Mouse (Mus musculus) left cerebral cortex, postnatal 36 days (tissue): ENCODE results near the gene Adcy9. TPM values are rescaled to one million over a fixed set of nuclear protein-coding genes. Genes with fewer than 3 reads are reported as not detected.

Experiments
- DNase-seq, 2 experiments: peaks; one replicate each; pipeline ENCODE4 v3.0.0; 2021 to 2022; ENCODE audit warnings: low spot score in 2 of 2, mixed read lengths in 1 of 2
- intact Hi-C: fragments of 180-260 bp; cut with DNase I; formaldehyde crosslinking; loops from one replicate; pipeline ENCODE4 v1.15.1; 2025
- total RNA-seq, 2 experiments: library from RNA; stranded (reverse); gene quantifications; 2 replicates each; pipeline ENCODE4 v1.2.3; 2021

The Adcy9 gene
- total RNA-seq = 10 to 100 TPM; 72.5 to 78.6 TPM

DNA sequence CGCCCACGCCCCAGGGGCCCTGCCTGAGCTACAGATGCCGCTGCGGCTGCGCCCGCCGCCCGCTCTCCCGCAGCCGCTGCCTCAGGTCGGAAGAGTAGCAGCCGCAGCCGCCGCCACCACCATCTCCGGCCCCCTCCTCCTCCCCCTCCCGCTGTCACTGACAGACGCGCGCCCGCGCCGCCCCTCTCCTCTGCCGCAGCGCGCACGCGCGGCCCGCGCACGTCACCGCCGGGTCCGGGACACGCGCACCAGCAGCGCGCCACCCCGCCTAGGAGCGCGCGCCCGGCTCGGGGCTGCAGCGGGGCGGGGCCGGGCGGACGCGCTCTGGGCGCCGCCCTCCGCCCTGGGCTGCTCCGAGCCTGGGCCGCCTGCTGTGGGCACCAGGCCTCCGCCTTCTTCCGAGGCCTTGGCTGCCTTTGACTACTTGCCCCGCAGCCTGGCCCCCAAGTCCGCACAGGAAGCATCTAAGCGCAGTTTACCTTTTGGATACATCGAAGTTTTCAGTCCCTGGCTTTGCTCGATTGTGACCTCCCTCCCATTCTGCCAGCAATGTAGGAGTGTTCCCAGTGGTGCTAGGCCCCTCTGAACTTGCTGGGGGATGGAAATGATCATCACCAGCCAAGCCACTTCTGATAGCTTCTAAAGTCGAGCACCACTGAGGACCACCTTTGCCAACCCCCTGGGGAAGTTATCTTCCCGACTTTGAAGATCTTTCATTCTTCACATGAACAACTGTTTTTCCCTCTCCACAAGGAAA is at the start of gene Adcy9:
Gene Adcy9, minus strand, starts transcription at position 201 of the 757 bp plus-strand sequence.
- DNase-seq = peak; percentile 90 to 96
- intact Hi-C loops = no loop called here

DNA sequence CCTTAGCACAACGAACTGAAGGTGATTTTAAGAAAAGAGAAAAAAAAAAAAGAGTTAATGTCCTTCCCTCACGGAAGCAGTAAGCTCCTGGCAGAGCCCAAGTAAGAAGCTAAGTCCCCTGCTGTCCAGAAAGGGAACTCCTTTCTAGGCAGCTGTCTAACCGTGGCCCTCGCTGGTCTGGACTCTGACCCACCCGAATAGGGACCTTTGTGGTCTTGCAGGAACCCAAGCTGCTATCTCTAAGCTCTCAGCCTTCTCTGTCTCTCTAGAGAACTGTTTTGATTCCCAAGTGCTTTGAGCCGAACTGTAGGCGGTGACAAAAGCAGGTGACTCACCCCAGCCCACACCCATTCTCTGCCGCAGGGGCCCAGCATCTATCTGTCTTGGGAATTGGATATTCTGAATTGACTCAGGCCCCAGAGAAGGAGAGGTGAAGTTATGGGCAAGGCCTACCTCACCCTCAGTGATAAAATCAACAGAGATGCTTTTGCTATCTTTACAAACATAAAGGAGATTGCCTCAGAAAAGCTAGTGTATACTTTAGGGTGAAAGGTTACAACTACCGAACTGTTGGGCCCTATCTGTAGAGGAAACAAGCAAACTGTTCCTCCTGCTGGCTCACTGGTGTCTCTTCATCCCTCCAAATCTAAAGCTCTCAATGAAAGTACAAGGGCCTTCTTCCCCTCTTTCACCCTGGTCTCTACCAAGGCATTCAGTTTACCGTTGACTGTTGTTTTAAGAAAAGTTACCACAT is 49.5 kb upstream of the Adcy9 start:
- DNase-seq = peak in 1 of 2 experiments; percentile 42

GRCm38 (mm10) chr16:4464529-4465089 is 44.3 kb upstream of the Adcy9 start:
- intact Hi-C loops = no loop called here
- DNase-seq = peak; percentile 18 to 28

More for the DNA sequence above, 49.5 kb upstream of the Adcy9 start:
- intact Hi-C loops = loop anchor here (2.0 to 5.0 kb wide), 2 partner anchors 13 to 152 kb away; no protein-coding TSS in a partner anchor

DNA sequence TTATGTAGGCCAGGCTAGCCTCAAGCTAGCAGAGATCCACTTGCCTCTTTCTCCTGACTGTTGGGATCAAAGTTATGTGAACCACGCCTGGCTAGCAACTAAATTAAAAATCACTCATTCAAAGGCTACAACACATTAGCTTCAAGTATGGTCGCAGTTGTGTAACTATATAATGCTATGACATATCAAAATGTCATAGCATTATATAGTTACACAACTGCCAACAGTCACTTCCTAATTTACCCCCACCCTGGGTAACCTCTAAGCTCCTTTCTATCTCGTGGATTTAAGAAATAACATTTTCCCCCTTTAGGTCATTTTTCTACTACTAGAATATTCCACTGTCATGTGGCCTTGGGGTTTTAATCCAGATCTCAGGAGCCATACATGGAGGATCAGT is 37.6 kb upstream of the Adcy9 start:
- intact Hi-C loops = loop anchor here (2.0 to 5.0 kb wide), 2 partner anchors 13 to 41 kb away; no protein-coding TSS in a partner anchor
- DNase-seq = no peak

- DNase-seq = peak; percentile 81 to 84
- intact Hi-C loops = loop anchor here (2.0 to 5.0 kb wide), 2 partner anchors 14 to 39 kb away; no protein-coding TSS in a partner anchor
These were observed 36.1 kb upstream of the Adcy9 start for GRCm38 (mm10) chr16:4456391-4456790.

DNA sequence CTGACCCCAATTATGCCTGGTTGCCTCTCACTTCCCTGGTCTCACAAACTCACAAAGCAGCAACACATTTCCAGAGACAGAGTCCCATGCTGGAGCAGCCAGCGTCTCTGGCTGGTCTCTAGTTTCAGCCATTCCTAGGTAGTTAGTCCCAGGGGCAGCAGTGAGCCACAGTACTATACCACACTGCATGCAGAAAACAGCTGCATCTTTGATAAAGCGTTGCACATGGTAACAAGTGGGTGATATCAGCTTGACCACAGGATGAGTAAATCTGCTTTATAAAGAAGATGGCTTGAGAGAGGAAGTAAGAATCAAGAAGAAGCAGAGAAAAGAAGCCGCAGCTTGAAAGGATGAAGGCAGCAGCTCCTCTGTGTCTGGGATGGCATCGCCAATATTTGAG is 35.4 kb upstream of the Adcy9 start:
- intact Hi-C loops = loop anchor here (2.0 to 5.0 kb wide), 2 partner anchors 15 to 38 kb away; no protein-coding TSS in a partner anchor
- no peak for DNase-seq

GRCm38 (mm10) chr16:4454563-4454962 is 34.3 kb upstream of the Adcy9 start:
- intact Hi-C loops = no loop called here
- peak; percentile 49 to 59 for DNase-seq

- intact Hi-C loops = no loop called here
- DNase-seq = no peak
These were observed 29.1 kb upstream of the Adcy9 start for GRCm38 (mm10) chr16:4449418-4449817.

GRCm38 (mm10) chr16:4448235-4448634 is 27.9 kb upstream of the Adcy9 start:
- intact Hi-C loops = no loop called here

DNA sequence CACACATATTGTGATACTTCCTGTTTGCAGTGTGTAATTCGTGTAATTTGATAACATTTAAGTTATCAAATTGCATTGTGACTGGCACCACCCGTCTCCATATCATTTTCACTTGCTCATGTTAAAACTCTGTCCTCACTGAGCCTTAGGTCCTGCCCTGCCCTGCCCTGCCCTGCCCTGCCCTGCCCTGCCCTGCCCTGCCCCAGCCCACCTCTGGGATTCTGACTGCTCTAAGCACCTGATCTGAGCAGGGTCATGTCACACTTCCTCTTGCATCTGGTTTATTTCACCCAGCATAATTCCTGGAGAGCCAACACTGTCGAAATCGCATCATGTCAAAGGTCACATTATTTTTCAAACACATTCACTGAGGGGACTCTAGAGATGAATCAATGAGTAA is 26.1 kb upstream of the Adcy9 start:
- intact Hi-C loops = no loop called here
- DNase-seq = no peak

More at GRCm38 (mm10) chr16:4448235-4448634, 27.9 kb upstream of the Adcy9 start:
- DNase-seq = peak; percentile 60 to 74

DNA sequence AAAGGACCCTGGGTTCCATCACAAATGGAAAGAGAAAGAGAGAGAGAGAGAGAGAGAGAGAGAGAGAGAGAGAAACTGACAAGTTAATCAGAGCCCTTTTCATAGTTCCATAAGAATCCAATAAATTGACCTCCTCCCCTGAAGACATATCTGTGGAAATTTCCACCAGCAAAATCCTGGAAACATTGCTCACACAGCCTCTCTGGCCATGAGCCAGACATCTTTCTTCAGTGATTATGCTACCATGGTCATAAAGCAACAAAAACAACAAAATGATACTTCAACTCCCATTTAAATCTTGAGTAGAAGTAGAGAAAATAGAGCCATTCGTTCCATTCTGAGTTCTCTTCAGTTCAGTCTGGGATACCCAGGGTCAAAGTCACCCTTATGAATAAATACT is 24.1 kb upstream of the Adcy9 start:
- no peak for DNase-seq
- intact Hi-C loops = no loop called here

DNA sequence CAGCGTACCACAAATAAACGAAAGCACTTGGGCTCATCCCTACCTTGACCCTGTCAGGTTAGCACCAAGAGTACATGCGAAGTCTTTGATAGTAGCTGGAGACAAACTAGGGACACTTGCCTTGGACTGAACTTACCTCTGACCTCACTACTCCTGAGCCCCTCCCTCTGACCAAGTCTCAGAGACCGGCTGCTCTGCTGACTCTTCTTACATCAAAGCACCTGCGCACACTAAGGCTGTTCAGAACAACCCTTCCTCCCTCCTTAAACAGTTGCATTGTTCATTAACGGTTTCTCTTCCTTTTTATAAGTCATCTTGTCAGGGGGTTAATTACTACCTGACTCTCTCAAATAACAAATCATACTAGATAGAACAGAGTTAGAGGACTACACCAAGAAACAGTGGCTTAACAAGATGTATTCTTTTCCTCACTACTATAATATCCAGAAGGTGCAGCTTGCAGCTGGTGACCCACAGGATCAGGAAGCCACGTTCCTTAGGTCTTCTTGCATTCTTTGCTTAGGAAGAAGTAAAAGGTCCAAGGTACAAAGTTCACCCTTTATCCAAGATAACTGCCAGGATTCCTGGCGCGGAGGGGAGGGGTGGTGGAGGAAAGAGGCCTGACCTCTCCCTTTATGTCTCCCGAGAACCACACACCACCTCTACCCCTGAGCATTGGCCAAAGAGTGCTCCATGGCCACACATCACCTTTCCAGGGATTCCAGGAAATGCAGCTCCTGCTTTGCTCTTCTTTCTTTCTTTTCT is 19.2 kb upstream of the Adcy9 start:
- DNase-seq = no peak
- intact Hi-C loops = no loop called here

- intact Hi-C loops = no loop called here
- DNase-seq = no peak
These were observed 16.4 kb upstream of the Adcy9 start for GRCm38 (mm10) chr16:4436738-4437137.

DNA sequence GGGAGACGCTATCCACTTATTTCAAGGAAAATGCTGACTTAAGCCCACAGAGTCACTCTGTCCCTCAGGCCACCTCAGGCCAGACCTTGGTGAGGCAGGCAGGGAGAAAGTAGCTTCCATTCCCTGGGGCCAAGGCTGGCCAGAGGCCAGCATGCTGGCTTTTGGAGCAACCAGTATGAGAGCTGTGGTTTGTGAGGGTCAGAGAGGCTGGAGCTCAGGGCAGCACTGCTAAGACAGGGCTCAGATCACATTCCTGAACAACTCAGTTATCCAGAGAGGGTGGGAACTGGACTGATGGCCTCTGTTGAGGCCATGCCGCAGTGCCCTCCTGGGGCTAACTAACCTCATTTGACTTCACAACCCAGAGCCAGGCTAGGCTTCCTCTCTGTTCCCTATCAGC is 15.1 kb upstream of the Adcy9 start:
- intact Hi-C loops = no loop called here
- no peak for DNase-seq

DNA sequence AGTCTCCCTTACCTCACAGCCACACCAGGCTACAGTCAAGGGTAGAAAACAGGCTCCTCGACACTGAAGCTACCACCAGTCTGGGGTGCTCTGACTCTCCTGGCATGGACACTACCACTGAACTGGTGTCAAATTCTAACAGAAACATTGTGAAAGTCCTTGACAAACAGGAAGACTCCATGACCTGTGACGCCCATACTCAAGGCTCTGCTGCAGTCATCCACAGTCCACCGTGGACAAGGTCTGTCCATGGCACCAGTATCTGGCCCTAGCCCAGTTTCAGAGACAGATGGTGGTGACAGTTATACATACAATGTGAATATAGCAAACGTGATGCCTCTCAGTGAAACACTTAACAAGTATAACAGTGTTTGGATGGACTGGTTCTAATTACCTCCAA is 11.5 kb upstream of the Adcy9 start:
- intact Hi-C loops = no loop called here

DNA sequence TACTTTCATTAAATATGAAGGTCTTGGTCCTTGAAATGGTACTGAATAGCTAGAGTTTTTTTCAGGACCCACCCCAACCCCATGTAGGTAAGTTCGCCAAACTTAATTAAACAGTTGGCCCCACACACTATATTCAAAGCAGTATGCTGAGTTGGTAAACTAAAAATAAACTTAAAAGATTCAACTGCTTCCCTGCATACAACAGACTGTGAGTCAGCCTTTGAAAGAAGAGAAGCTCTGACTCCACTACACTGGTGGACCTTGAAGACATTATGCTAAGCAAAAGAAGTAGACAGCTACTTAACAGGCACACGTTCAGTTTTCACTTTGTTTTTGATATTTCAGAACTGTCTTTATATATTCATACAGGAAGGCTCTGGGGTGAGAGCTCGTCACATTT is 10.7 kb upstream of the Adcy9 start:
- no peak for DNase-seq
- intact Hi-C loops = no loop called here

More for the DNA sequence above, 11.5 kb upstream of the Adcy9 start:
- no peak for DNase-seq

DNA sequence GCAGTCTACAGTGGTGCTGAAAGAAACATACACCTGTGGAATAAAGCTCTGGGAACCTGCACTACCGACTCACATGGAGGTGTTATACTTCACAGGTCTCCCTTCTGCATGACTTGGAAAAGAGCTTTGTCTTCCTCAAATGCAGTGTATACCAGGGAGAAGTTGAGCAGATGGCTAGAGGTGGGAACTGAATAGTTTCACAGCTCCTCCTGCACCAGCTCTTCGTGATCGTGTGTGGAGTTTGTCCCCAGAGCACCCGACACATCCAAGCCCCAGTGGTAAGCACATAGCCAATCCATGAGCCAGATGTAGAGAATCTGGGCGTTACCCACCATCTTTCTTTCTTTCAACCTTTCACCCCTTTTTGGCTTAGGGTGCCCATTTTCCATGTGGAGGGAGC is 9.9 kb upstream of the Adcy9 start:
- intact Hi-C loops = no loop called here
- DNase-seq = peak; percentile 42 to 49

- DNase-seq = no peak
- intact Hi-C loops = no loop called here
These were observed 5.4 kb upstream of the Adcy9 start for GRCm38 (mm10) chr16:4425658-4426234.

- no peak for DNase-seq
- intact Hi-C loops = no loop called here
These were observed 3.3 kb upstream of the Adcy9 start for GRCm38 (mm10) chr16:4423613-4424012.
